Mouse (Mus musculus) embryo, embryonic 11.5 days (tissue): ENCODE results near the gene Mgat5.

Experiments
- DNase-seq: peaks from one replicate; pipeline ENCODE4 v3.0.0-alpha.2; 2012; ENCODE audit warnings: low read depth, low spot score

The Mgat5 gene

GRCm38 (mm10) chr1:127305582-127305981 lies 100.8 kb downstream of the Mgat5 start:
- DNase-seq = no peak

GRCm38 (mm10) chr1:127306024-127306771 lies 101.4 kb downstream of the Mgat5 start:
- no peak for DNase-seq

DNA sequence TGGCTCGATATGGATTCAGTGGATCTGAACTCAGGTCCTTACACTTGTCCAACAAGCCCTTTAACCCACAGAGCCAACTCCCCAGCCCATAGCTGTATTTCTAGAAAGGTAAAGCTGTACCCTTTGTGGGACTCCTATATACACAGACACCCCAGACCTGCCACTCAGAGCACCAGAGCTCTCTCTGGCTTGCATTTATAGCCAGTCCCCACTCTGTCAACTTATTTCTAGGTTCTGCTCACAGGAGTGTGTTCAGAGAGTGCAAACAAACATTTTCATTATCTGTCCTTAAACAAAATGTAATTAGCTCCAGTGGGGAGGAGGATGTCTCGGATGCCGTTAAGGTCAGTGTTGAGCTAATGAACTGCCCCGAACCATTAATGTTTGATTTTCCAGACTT lies 102.5 kb downstream of the Mgat5 start:
- DNase-seq = no peak

GRCm38 (mm10) chr1:127308207-127308725 lies 103.5 kb downstream of the Mgat5 start:
- DNase-seq = no peak

DNA sequence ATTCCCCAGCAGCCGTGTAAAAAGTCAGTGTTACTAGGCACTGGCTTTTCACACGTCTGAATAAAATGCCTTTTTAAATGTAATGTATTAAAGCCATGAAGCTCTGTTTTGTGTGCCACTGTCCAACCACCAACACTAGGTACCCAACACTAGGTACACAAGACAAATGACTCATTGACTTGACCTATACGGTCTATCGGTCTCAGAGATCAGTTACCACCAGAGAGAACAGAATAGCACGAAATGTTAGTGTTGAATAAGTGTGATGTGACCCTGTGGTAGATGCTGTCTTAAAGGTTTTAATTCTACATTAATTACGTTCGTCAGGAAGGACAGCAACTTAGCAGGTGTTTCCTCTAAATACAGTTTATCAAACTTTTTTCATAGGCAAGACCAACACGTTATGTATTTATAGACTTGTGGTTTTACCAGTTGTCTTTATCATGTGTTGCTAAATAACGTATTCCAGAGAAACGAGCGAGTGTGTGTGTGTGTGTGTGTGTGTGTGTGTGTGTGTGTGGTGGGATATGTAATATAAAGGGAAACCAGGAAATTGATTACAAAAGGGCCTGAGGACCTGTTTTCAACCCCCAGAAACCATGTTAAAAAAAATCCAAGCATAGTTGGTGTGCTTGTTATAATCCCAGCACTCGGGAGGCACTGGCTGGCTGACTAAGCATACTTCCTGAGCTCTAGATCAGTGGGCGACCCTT lies 104.3 kb downstream of the Mgat5 start:
- DNase-seq = no peak

GRCm38 (mm10) chr1:127310011-127310410 lies 105.2 kb downstream of the Mgat5 start:
- DNase-seq = no peak

DNA sequence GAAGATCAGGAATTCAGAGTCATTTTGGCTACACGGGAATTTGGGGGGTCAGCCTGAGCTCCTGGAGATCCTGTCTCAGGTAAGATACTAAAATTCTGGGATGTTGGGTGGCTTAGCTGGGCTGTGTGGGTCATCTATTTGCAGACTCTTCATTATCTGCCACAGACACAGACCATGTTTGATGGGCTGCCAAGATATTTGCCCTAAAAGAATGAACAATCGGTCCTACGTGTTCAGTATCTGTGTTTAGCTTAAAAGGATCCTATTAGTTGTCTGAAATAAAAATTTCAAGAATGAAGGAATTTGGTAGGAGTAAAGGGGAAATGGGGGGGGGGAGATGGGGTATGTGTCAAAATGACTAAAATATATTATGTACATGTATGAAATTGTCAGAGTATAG lies 105.9 kb downstream of the Mgat5 start:
- DNase-seq = no peak

GRCm38 (mm10) chr1:127313652-127314350 lies 109.0 kb downstream of the Mgat5 start:
- no peak for DNase-seq

DNA sequence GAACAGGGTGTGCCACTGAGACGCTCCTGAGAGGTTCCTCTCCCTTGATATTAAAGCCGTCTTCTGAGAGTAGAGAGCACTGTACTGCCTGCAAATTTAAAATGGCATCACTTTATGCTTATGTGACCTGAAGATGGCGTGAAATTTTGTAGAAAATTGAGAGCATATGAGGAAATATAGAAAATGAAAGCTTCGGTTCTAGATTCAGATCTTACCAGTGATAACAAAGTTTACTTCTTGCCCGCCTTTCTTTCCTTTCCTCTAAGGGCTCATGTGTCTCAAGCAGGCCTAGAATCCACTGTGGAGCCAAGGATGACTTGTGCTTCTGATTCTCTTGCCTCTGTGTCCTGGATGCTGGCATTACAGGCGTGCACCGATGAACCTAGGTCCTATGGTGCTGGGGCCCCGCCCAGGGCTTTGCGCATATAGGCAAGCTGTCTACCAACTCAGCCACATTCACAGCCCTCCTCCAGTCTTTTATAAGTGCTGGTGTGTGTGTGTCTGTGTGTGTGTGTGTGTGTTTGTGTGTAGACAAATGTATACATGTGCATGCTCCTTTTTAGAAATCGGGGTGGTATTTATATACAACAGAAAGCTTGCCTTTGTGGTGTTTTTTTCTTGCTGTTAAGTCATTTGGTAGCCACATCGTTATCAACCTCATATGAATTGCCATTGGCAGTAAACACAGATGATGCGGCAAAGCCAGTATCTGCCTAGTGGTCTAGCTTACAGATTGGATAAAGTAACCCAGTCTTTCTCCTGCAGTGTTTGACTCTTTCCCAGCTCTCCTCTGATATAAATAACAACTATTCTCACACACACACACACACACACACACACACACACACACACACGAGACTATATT lies 111.2 kb downstream of the Mgat5 start:
- no peak for DNase-seq

DNA sequence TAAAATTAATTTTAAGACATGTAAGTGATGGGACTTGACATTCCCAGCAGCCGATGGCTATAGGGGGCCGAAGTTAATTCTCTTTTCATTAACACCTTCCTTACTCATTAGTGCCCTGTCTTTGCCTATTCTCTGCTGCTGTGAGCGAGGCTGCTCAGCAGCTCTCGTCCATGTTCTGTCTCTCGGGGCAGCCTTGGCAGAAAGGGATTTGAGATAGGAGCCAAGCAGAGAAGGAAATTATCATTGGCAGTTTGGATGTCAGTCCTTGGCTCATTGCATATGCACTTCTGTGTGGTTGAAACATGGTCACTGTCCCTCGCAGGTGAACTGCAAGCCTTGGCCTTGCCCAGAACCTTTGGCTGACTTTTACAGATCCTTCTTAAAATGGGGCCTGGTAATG lies 111.8 kb downstream of the Mgat5 start:
- DNase-seq = no peak

DNA sequence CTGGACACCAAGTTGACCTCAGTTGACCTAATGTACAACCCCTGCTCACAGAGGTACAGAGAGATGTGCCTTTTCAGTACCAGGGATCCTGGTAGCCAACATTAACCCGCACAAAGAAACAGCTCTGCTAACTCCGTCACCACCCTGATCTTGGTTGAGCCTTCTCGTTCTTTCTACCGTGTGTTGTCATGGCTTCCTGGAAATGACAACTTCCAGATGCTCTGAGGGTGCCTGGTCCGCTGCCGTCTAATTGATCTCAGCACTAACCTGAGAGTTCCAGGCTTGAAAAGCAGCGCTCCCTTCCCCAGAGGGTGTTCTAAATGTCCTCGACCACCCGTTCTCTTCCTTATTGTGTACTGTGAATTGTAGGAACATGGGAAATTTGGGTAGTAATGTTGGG lies 112.7 kb downstream of the Mgat5 start:
- no peak for DNase-seq

- DNase-seq = no peak
Measured at GRCm38 (mm10) chr1:127318486-127318885, 113.7 kb downstream of the Mgat5 start.

DNA sequence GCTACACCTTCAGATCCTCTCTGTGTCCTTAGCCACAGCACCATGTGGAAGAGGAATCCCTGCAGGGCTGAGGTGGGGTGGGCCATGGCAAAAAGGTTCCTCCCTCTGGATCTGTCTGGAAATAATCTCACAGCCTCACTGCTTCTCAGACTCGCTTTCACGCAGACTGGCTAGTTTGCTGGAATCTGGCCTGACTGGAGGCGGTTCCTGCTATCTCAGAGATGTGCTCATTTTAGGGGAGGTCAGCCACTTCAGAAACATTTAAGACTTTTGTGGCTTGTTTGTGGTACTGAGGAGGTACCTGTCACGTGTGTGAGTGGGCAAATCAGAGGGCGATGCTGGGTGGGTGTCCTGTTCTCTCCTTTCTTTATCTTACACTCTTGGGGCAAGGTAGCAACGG lies 115.0 kb downstream of the Mgat5 start:
- no peak for DNase-seq

- no peak for DNase-seq
Measured at GRCm38 (mm10) chr1:127320956-127321355, 116.1 kb downstream of the Mgat5 start.

- no peak for DNase-seq
Measured at GRCm38 (mm10) chr1:127321638-127322037, 116.8 kb downstream of the Mgat5 start.

GRCm38 (mm10) chr1:127322169-127322805 lies 117.5 kb downstream of the Mgat5 start:
- DNase-seq = no peak

DNA sequence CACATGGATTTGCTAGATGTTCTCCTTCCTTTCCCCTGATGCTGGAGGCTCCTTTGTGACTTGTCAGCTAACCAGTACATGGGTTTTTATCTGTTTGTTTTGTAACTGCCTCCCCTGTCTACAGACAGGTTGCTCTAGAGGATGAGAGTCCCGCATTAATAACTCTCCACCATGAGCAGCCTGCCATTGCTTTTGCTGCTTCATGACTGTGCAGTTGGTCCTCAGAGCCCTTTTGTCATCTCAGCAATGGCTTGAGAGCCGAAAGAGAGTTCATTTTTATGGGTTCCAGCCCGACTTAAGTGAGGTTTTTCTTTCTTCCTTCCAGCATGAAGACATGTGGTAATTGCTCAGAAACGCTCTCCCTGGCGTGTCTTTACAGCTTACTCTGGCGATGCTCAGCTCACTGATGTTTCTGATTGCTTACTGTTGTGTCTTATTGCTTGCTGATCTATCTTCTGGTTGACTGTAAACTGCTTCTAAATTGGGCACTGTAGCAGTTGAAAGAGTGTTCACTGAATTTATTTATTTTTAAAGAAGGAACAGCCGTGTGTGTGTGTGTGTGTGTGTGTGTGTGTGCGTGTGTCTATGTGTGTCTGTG lies 120.9 kb downstream of the Mgat5 start:
- no peak for DNase-seq

GRCm38 (mm10) chr1:127327773-127328172 lies 123.0 kb downstream of the Mgat5 start:
- DNase-seq = no peak

DNA sequence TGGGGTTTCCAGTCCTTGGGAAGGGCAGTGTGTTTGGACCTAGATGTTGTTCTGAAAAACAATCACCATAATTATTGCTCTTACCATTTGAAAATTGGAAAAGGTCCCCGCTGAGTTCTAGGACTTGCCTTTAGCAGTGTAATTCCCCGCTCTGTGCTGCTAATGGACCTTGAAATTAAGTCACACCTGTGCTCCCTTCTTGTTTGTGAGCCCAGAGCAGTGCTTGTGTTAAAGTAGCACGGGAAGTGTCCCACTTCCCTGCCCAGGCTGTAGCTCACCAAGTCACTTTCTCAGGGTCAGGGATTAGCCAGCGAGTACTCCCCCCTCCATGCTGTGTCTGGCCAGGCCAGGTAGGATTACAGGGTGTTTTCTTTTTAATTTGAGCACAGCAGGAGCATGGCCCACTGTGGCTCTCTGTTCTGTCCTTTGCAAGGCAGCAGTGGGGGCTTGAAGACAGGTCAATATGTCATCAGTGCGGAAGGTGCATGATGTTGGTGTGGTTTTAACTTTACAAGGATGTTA lies 123.6 kb downstream of the Mgat5 start:
- no peak for DNase-seq

DNA sequence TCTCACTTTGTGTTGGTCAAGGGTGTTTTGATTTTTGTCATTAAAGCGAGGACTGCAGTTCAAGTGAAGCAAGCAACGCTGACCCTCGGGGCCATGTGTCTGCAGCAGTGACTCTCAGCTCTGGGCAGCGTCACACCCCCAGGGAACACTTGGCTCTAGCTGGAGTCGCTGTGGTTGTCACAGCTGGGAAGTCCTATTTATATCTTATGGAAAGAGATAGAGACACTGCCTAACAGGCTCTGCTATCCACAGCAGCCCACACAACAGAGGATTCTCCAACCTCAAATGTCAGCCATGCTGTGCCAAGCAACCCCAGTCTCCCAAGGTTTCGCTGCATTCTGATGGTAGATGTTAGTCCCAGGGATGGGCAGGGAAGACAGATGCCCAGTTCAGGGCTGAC lies 125.0 kb downstream of the Mgat5 start:
- DNase-seq = no peak
